Mouse (Mus musculus) heart, adult 2 months (tissue): ENCODE results near the gene Slc25a4. TPM values are rescaled to one million over a fixed set of nuclear protein-coding genes. Genes with fewer than 3 reads are reported as not detected.

ENCODE experiments used
- DNase-seq, 2 experiments: peaks; one replicate each; pipeline ENCODE4 v3.0.0; 2021
- H3K27ac ChIP-seq: fragments of 200-600 bp; 2 replicates; pipeline ENCODE4 v1.8.1; 2022
- H3K27me3 ChIP-seq: fragments of 200-500 bp; 2 replicates; pipeline ENCODE4 v1.6.1; 2012; ENCODE audit warnings: mild to moderate bottlenecking, low read length, inconsistent platforms, mixed read lengths; ENCODE audit not compliant: control insufficient read depth, insufficient read depth
- H3K36me3 ChIP-seq: fragments of 200-500 bp; 2 replicates; pipeline ENCODE4 v1.6.1; 2012; ENCODE audit warnings: low read length, inconsistent platforms; ENCODE audit not compliant: control insufficient read depth, insufficient read depth
- H3K4me1 ChIP-seq: fragments of 200-500 bp; 2 replicates; pipeline ENCODE4 v1.6.1; 2011; ENCODE audit warnings: low read length; ENCODE audit not compliant: control insufficient read depth, insufficient read depth
- H3K4me3 ChIP-seq: fragments of 200-600 bp; 2 replicates; pipeline ENCODE4 v1.8.1; 2022
- H3K79me2 ChIP-seq: fragments of 200-500 bp; replicated peaks from 2 replicates; pipeline ENCODE4 v1.6.1; 2012; ENCODE audit warnings: mild to moderate bottlenecking, inconsistent platforms, low read length, moderate library complexity, mixed read lengths; ENCODE audit not compliant: control insufficient read depth, insufficient read depth
- H3K9ac ChIP-seq: fragments of 200-500 bp; 2 replicates; pipeline ENCODE4 v1.6.1; 2012; ENCODE audit warnings: low read depth, mild to moderate bottlenecking, control low read depth, inconsistent platforms, low read length, mixed read lengths
- CTCF ChIP-seq: fragments of 200-600 bp; IDR thresholded peaks from 2 replicates; pipeline ENCODE4 v1.8.1; 2022; ENCODE audit warnings: antibody characterized with exemption, mild to moderate bottlenecking, moderate library complexity
- EP300 ChIP-seq: fragments of 200-500 bp; IDR thresholded peaks from 2 replicates; pipeline ENCODE4 v1.6.1; 2011; ENCODE audit warnings: low read depth, low read length, control low read depth; ENCODE audit not compliant: insufficient read depth
- POLR2A ChIP-seq: fragments of 200-500 bp; IDR thresholded peaks from 2 replicates; pipeline ENCODE4 v1.6.1; 2011; ENCODE audit warnings: mild to moderate bottlenecking, low read depth, low read length, control low read depth; ENCODE audit not compliant: insufficient read depth
- WGBS: fragments of 180-500 bp; shearing (Covaris S2); methylation state at CpG from one replicate; pipeline ENCODE4 v1.1.7; 2018; 5-methylcytosine and 5-hydroxymethylcytosine counted together
- intact Hi-C: fragments of 180-260 bp; cut with DNase I; formaldehyde crosslinking; loops from one replicate; pipeline ENCODE4 v1.15.1; 2025
- long read RNA-seq: library from polyadenylated mRNA; stranded (forward); transcript quantifications from one replicate; pipeline ENCODE4 v2.0.0, GENCODE M21; 2021
- polyA plus RNA-seq: library from polyadenylated mRNA; depleted of rRNA; stranded (reverse); fragments of >200 nt; gene quantifications from 2 replicates; pipeline ENCODE4 v1.2.3, GENCODE M21; 2012; rRNA removed
- total RNA-seq, 2 experiments: library from RNA; stranded (reverse); gene quantifications; 2 replicates each; pipeline ENCODE4 v1.2.3; 2021

Gene Slc25a4
- total RNA-seq = 1,000 to 10,000 TPM; 4,382 to 5,412 TPM
- 4,929 and 5,477 TPM in 2 replicates for polyA plus RNA-seq
- long read RNA-seq, transcript Slc25a4-201 (4 exons, 1,925 nt) = major isoform, 11,957 of 17,316 reads
- long read RNA-seq, partial matches to known transcripts = 5,328 of 17,316 reads
- long read RNA-seq, other reads (novel, unspliced or antisense) = 31 of 17,316 reads

DNA sequence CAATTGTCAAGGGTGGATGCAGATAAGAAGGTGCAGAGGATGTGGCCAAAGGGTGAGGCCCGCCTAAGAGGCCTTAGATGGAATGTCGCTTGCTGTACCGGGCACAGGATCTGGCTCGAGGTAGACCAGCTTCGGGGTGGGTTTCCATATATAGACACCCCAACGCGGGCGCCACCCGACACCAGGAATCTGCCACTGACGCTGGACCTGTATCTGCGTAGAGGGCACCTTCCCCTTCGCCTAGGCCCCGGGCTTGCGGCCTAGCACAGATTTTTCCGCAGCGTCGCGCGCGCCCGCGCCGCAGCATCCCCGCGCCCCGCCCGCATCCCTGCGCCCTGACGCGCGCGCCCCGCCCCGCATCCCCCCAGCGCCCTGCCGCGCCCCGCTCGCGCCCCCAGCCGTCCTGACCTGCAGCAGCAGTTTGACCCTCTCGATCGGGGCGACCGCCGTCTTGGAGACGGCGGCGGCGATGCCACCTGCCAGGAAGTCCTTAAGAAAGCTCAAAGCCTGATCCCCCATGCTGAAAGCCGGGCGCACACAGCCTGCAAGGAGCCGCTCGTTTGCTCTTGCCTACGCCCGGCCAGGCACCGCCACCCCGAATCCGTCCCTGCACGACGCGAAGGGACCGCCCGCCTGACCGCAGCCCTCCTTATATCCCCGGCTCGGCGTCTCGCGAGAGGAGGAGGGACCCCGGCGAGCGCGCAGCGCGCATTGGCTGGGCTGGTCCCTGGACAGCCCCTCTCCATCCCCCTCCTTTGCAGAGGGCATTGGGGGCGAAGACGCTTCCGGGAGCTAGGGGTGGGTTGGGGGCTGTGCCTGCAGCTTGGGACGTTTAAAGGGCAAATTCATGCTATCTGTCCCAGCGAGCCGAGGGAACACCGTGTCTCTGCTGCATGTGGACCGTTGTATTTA, at the start of gene Slc25a4:
Slc25a4 (minus strand) TSS at position 881 of the 912 bp plus-strand sequence.
- Histone ChIP-seq H3K79me2 (0 out of 2 replicates have a peak, but pooled peaks cover 1% of the 10 kb centered on the region), H3K27ac (peak within 1 kb of the TSS; percentile 78), H3K9ac (peak within 1 kb of the TSS; percentile 86), H3K36me3 (peaks cover 32% of the 10 kb centered on the region), H3K4me3 (peak within 1 kb of the TSS; percentile 50), H3K4me1 (peaks cover 6% of the 10 kb centered on the region), H3K27me3 (no peaks in the 10 kb centered on the region)
- intact Hi-C loops = no loop called here
- under 1% methylated on average over 84 of the region's 84 CpGs for WGBS
- TF ChIP-seq CTCF (no peak), EP300 (peak; percentile 99), POLR2A (peak; percentile 99)
- peak; percentile 97 to 98 for DNase-seq

- intact Hi-C loops = no loop called here
- no peaks in the 10 kb centered on the region for H3K79me2 ChIP-seq
- WGBS = 35% methylated on average over 19 of the region's 19 CpGs
- H3K36me3 ChIP-seq = no peaks in the 10 kb centered on the region
- TF ChIP-seq CTCF (no peak), EP300 (no peak), POLR2A (no peak)
- H3K9ac ChIP-seq = no peak overlapping the region
- H3K4me3 ChIP-seq = no peak overlapping the region
- no peak overlapping the region for H3K27ac ChIP-seq
- H3K27me3 ChIP-seq = no peaks in the 10 kb centered on the region
- no peaks in the 10 kb centered on the region for H3K4me1 ChIP-seq
- DNase-seq = no peak
Measured at GRCm38 (mm10) chr8:46257921-46258682, 47.0 kb upstream of the Slc25a4 start.

- Histone ChIP-seq H3K4me3 (no peak overlapping the region), H3K4me1 (no peaks in the 10 kb centered on the region)
Measured at GRCm38 (mm10) chr8:46252456-46252855, 41.4 kb upstream of the Slc25a4 start.

GRCm38 (mm10) chr8:46251561-46251960, 40.5 kb upstream of the Slc25a4 start:
- Histone ChIP-seq H3K9ac (no peak overlapping the region), H3K27me3 (no peaks in the 10 kb centered on the region), H3K4me1 (no peaks in the 10 kb centered on the region), H3K4me3 (no peak overlapping the region), H3K36me3 (no peaks in the 10 kb centered on the region), H3K79me2 (no peaks in the 10 kb centered on the region), H3K27ac (no peak overlapping the region)
- TF ChIP-seq CTCF (no peak), EP300 (no peak), POLR2A (no peak)
- no peak for DNase-seq
- intact Hi-C loops = no loop called here
- 57% methylated on average over 10 of the region's 10 CpGs for whole genome bisulfite sequencing

More at GRCm38 (mm10) chr8:46252456-46252855, 41.4 kb upstream of the Slc25a4 start:
- Histone ChIP-seq H3K9ac (no peak overlapping the region), H3K79me2 (no peaks in the 10 kb centered on the region), H3K27ac (no peak overlapping the region), H3K36me3 (no peaks in the 10 kb centered on the region), H3K27me3 (no peaks in the 10 kb centered on the region)
- intact Hi-C loops = no loop called here
- 53% methylated on average over 13 of the region's 13 CpGs for WGBS
- no peak for DNase-seq
- TF ChIP-seq CTCF = no peak
- no peak for TF ChIP-seq EP300
- no peak for TF ChIP-seq POLR2A

DNA sequence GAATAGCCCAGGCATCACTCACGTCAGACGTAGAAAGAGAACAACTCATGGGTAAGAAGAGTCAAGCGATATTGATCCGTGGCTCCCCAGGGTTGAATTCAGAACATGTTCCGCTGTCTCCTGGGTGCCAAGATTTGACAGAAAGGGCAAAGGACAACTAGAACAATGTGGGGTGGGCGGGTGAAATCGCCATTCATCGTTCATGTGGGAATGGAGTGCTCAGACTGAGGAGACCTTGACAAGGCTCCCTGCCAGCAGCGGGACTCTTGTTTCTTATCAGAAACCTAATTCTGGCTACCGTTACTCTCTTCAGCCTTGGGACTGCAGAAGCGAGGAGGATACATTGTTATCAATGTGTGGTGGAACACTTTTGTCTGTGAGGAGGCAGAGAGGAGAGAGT, 35.3 kb upstream of the Slc25a4 start:
- intact Hi-C loops = no loop called here
- Histone ChIP-seq H3K36me3 (no peaks in the 10 kb centered on the region), H3K79me2 (no peaks in the 10 kb centered on the region), H3K27me3 (no peaks in the 10 kb centered on the region), H3K4me3 (no peak overlapping the region), H3K4me1 (no peaks in the 10 kb centered on the region), H3K27ac (no peak overlapping the region), H3K9ac (no peak overlapping the region)
- WGBS = 24% methylated on average over 11 of the region's 11 CpGs
- DNase-seq = peak in 1 of 2 experiments; percentile 15
- no peak for TF ChIP-seq POLR2A
- TF ChIP-seq EP300 = no peak
- TF ChIP-seq CTCF = no peak
